Mouse (Mus musculus) neural tube, embryonic 12.5 days (tissue): ENCODE measurements around the gene Rpsa. TPM values are rescaled to one million over a fixed set of nuclear protein-coding genes. Genes with fewer than 3 reads are reported as not detected.
A peak's percentile ranks its signal among the peaks of the same experiment; 100 is the strongest.

Experiments used
- ATAC-seq: fragments of 200-750 bp; cut with Nextera tagmentation; 2 replicates; pipeline ENCODE4 v1.8.0; 2017; ENCODE audit warnings: low read depth, mild to moderate bottlenecking, moderate TSS enrichment, moderate library complexity; ENCODE audit not compliant: low FRiP score
- H3K27ac ChIP-seq: fragments of 300-500 bp; sonication (generic); 2 replicates; pipeline ENCODE4 v1.5.1; 2016
- H3K27me3 ChIP-seq: fragments of 300-500 bp; sonication (generic); replicated peaks from 2 replicates; pipeline ENCODE4 v1.6.1; 2016; ENCODE audit warnings: mild to moderate bottlenecking
- H3K36me3 ChIP-seq: fragments of 300-500 bp; sonication (generic); 2 replicates; pipeline ENCODE4 v1.6.1; 2016; ENCODE audit warnings: mild to moderate bottlenecking
- H3K4me1 ChIP-seq: fragments of 300-500 bp; sonication (generic); 2 replicates; pipeline ENCODE4 v1.6.1; 2016
- H3K4me2 ChIP-seq: fragments of 300-500 bp; sonication (generic); replicated peaks from 2 replicates; pipeline ENCODE4 v1.6.1; 2016; ENCODE audit warnings: mild to moderate bottlenecking
- H3K4me3 ChIP-seq: fragments of 300-500 bp; sonication (generic); 2 replicates; pipeline ENCODE4 v1.5.1; 2016
- H3K9ac ChIP-seq: fragments of 300-500 bp; sonication (generic); 2 replicates; pipeline ENCODE4 v1.6.1; 2016; ENCODE audit warnings: mild to moderate bottlenecking
- H3K9me3 ChIP-seq: fragments of 300-500 bp; sonication (generic); 2 replicates; pipeline ENCODE4 v1.6.1; 2016; ENCODE audit warnings: mild to moderate bottlenecking
- WGBS: fragments of 180-500 bp; shearing (Covaris S2); methylation state at CpG from one replicate; pipeline ENCODE4 v1.1.7; 2016; 5-methylcytosine and 5-hydroxymethylcytosine counted together
- polyA plus RNA-seq: library from polyadenylated mRNA; unstranded; fragments of >200 nt; fragmentation: Nextera tagmentation; extraction: Ambion mirVana; gene quantifications from 2 replicates; pipeline ENCODE4 v1.2.1, GENCODE M21; 2016

Rpsa gene
- 867 and 933 TPM in 2 replicates for polyA plus RNA-seq

DNA sequence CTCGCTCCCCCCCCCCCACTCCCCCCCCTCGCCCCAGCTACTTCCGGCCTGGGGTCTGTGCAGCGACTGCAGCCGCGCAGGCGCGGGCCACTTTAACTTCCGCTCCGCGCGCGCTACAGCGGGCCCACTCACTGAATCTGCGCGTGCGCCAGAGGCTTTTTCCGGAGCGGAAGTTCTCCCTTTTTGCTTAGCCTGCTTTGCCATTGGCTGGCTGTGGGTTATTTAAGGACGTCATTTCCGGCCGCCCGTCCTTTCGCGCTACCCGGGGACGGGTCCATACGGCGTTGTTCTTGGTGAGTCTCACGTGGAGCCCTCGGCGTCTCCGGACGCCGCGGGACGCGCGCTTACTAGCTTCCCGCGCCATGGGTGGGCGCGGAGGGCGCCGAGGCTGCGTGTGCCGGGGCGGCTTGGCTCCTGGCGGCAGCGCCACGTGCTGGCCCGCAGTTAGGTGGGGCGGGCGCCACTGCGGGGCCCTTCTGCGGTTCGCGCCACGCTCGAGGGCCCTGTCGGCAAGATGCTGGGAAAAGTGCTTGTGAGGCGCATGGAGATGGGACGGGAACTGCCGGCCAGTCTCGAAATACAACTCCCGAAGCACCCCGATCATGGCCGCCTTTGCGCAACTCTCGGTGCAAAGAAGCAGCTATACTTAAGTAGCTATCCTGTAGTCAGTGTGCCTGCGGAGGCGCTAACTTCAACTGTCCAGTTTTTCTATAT is at the start of gene Rpsa:
Rpsa (plus strand) TSS at position 152 of the 714 bp plus-strand sequence.
- Histone ChIP-seq H3K4me2 (peak within 1 kb of the TSS; percentile 77), H3K4me1 (peaks cover 14% of the 10 kb centered on the region), H3K9me3 (no peaks in the 10 kb centered on the region), H3K9ac (peak within 1 kb of the TSS; percentile 98), H3K36me3 (peaks cover 54% of the 10 kb centered on the region), H3K27ac (peak within 1 kb of the TSS; percentile 76; the same call in 1 of the 2 replicates), H3K4me3 (peak within 1 kb of the TSS; percentile 100), H3K27me3 (no peaks in the 10 kb centered on the region)
- under 1% methylated on average over 70 of the region's 72 CpGs for WGBS
- ATAC-seq: peak; percentile 95

DNA sequence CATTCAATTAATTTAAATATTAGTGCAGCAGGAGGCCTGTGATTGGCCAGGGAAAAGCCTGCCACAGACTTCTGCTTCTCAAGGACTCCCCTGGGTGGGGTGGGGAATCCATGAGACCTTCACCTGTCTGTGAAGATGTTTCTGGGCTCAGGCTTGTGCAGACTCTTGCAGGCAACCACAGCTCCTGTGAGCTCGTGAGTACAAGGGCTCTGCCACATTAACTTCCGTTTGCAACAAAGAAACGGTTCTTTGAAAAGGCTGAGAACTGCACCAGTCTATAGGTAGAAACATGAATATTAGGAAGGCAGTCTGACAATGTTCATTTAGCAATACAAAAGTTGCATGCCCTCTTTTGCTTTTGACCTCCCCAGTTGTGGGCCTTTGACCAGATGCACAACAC is 49.2 kb upstream of the Rpsa start:
- ATAC-seq: no peak
- 79% methylated on average over 3 of the region's 3 CpGs for WGBS
- H3K9ac ChIP-seq: no peak overlapping the region

DNA sequence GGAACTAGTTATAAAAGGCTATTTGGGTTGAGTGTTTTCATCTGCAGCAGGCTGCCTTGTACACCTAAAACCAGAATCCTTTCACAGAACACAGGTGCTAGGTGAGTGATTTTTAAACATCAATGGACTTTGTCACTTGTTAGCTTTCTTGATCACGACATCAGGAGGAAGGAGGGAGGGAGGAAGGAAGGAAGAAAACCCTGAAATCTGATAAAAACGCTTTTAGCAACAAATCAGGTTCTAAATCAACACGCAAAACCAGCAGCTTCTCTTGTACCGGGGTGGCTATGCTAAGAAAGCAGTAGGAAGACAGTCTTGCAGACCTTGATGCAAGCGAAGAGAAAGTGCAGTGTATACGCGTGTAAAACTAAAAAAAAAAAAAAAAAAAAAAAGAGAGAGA is 47.6 kb upstream of the Rpsa start:
- Histone ChIP-seq H3K4me3 (no peak overlapping the region), H3K4me1 (no peaks in the 10 kb centered on the region)
- no peak for ATAC-seq

More for the DNA sequence above, 49.2 kb upstream of the Rpsa start:
- no peaks in the 10 kb centered on the region for H3K4me1 ChIP-seq
- H3K27me3 ChIP-seq: no peaks in the 10 kb centered on the region
- no peak overlapping the region for H3K4me3 ChIP-seq
- H3K27ac ChIP-seq: no peak overlapping the region
- no peaks in the 10 kb centered on the region for H3K36me3 ChIP-seq
- H3K9me3 ChIP-seq: no peaks in the 10 kb centered on the region
- H3K4me2 ChIP-seq: no peak overlapping the region

DNA sequence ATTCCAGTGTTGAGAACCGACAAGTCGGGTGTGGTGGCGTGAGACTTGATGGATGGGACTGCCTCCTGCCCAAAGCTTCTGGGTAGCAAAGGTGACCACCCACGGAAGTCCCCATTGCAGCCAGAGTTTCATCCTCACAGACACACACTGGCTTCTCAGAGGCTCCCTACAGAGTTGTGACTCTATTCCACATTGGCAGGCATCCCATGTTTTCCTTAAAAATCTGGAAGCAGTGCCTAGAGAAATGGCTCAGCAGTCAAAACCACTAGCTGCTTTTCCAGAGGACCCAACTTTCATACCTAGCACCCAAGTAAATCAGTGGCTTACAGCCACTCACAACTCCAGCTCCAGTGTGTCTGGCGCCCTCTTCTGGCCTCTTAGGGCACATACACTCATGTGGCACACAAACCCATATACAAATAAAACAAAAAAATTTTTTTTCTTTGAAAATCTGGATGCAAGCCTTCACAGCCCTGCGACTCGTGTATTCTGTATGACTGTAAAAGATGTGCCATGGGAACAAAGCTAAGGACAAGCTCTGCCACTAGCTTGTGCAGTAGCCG is 46.9 kb upstream of the Rpsa start:
- Histone ChIP-seq H3K4me2 (no peak overlapping the region), H3K9me3 (no peaks in the 10 kb centered on the region), H3K4me3 (no peak overlapping the region), H3K36me3 (no peaks in the 10 kb centered on the region), H3K27ac (no peak overlapping the region), H3K9ac (no peak overlapping the region), H3K4me1 (no peaks in the 10 kb centered on the region), H3K27me3 (no peaks in the 10 kb centered on the region)
- no peak for ATAC-seq
- 78% methylated on average over 8 of the region's 8 CpGs for WGBS

More for the DNA sequence above, 47.6 kb upstream of the Rpsa start:
- no peaks in the 10 kb centered on the region for H3K36me3 ChIP-seq
- H3K4me2 ChIP-seq: no peak overlapping the region
- no peaks in the 10 kb centered on the region for H3K27me3 ChIP-seq
- H3K9me3 ChIP-seq: no peaks in the 10 kb centered on the region
- 83% methylated on average over 7 of the region's 7 CpGs for WGBS
- H3K27ac ChIP-seq: no peak overlapping the region
- H3K9ac ChIP-seq: no peak overlapping the region

DNA sequence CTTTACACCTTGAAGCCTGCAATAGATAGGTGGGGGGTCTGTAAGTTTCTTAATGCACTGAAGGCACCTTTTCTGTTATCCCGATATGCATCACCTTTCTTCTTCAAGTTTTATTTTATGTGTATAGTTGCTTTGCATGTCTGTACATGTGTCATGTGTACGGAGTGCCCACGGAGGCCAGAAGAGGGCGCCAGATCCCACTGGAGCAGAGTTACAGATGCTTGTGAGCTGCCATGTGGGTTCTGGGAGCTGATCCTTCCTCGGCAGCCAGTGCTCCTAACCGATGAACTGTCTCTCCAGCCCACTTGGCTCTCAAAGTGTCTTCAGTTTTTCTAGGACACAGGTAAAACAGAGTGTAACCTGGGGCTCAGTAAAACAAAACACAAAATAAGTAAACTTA is 46.2 kb upstream of the Rpsa start:
- WGBS: 81% methylated on average over 6 of the region's 6 CpGs
- Histone ChIP-seq H3K27ac (no peak overlapping the region), H3K9ac (no peak overlapping the region), H3K36me3 (no peaks in the 10 kb centered on the region), H3K9me3 (no peaks in the 10 kb centered on the region), H3K27me3 (no peaks in the 10 kb centered on the region), H3K4me3 (no peak overlapping the region), H3K4me2 (no peak overlapping the region), H3K4me1 (no peaks in the 10 kb centered on the region)
- ATAC-seq: no peak

DNA sequence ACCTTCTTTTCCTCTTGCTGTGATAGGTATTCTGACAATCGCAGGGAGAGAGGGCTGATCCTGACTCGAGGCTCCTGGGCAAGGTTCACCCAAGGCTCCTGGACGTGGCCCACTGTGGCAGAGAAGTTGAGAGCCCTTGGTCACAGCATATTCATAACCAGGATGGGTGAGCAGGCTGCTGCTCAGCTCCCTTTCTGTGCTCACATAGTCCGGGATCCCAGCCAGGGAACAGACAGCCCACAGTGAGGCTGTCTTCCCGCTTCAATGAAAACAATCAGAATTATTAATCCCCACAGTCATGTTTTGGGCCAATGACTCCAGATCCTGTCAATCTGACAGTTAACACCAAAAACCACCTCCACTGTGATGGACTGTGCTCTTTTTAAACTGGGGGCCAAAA is 45.5 kb upstream of the Rpsa start:
- no peak overlapping the region for H3K27ac ChIP-seq
- WGBS: 87% methylated on average over 5 of the region's 5 CpGs
- ATAC-seq: no peak
- no peaks in the 10 kb centered on the region for H3K9me3 ChIP-seq
- no peaks in the 10 kb centered on the region for H3K4me1 ChIP-seq
- no peak overlapping the region for H3K9ac ChIP-seq
- no peaks in the 10 kb centered on the region for H3K36me3 ChIP-seq
- no peak overlapping the region for H3K4me2 ChIP-seq
- no peak overlapping the region for H3K4me3 ChIP-seq
- no peaks in the 10 kb centered on the region for H3K27me3 ChIP-seq

DNA sequence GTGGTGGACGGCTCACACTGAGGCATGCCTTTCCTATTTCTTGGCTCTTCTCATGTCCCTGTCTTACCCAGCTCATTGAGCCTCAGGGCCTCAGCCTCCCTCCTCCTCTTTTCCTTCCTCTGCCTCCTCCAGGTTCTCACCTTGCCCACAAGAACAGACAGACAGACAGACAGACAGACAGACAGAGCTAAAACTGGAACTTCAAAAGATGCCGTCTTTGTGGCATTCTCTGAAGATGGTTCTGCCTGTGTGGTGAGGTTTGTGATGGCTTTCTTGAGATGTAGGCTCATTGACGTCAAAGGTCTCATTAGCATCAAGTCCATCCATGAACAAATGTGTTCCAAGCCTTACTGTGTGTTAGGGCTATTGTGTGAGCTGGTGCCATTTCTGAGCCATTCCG is 44.8 kb upstream of the Rpsa start:
- no peak for ATAC-seq
- Histone ChIP-seq H3K36me3 (no peaks in the 10 kb centered on the region), H3K9ac (no peak overlapping the region), H3K4me2 (no peak overlapping the region), H3K9me3 (no peaks in the 10 kb centered on the region), H3K27me3 (no peaks in the 10 kb centered on the region), H3K4me1 (no peaks in the 10 kb centered on the region), H3K27ac (no peak overlapping the region), H3K4me3 (no peak overlapping the region)
- 64% methylated on average over 4 of the region's 4 CpGs for WGBS

DNA sequence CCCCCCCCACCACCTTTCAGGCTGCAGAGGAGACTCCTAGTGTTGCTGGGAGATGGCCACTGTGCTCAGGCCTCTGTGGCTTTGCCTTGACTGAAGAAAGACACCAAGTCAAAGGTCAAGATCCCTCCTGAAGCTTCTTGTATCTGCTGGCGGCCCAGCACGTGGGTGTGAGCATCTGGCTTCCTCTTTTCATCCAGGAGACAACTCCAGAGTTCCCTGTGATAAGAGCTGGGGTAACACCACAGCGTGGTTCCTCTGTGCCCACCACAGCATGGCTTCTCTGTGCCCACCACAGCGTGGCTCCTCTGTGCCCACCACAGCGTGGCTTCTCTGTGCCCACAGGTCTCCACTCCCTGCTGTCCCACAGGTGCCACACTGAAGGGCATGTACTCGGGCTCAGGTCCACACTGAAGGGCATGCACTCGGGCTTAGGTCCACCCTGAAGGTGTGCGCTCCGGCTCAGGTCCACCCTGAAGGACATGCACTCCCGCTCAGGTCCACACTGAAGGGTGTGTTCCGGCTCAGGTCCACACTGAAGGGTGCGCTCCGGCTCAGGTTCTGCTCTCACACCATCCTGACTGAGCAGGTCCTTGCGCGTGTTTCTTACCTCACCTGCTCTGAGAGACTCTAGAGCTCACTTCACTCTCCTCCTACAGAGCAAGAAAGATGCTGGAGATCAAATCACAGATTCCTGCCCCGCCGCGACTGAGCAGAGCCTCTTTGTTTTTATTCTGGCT is 44.2 kb upstream of the Rpsa start:
- Histone ChIP-seq H3K4me3 (no peak overlapping the region), H3K27ac (no peak overlapping the region), H3K36me3 (no peaks in the 10 kb centered on the region), H3K9me3 (no peaks in the 10 kb centered on the region), H3K4me2 (no peak overlapping the region), H3K4me1 (no peaks in the 10 kb centered on the region), H3K27me3 (no peaks in the 10 kb centered on the region), H3K9ac (no peak overlapping the region)
- no peak for ATAC-seq
- WGBS: 84% methylated on average over 18 of the region's 18 CpGs

DNA sequence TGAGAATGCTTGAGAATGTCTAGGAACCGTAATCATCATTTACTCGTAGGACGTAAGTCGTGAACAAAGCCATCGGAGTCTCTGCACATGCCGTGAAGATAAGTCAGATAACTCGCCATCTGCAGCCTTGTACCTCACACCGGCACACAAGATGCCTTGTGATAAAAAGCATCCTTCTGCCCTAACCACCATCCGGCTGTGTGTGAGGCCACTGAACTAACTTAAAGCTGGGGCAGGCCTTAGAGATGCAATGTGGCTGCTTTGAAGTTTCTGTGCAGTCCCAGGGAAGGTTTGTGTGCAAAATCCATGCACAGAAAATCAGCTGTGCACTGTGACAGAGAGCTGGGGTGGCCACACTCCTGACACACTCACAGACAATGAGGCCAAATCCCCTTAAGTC is 43.1 kb upstream of the Rpsa start:
- no peaks in the 10 kb centered on the region for H3K27me3 ChIP-seq
- H3K4me2 ChIP-seq: no peak overlapping the region
- H3K4me1 ChIP-seq: no peaks in the 10 kb centered on the region
- ATAC-seq: no peak
- 93% methylated on average over 9 of the region's 9 CpGs for WGBS
- no peak overlapping the region for H3K27ac ChIP-seq
- no peak overlapping the region for H3K4me3 ChIP-seq
- H3K9ac ChIP-seq: no peak overlapping the region
- H3K36me3 ChIP-seq: no peaks in the 10 kb centered on the region
- no peaks in the 10 kb centered on the region for H3K9me3 ChIP-seq

DNA sequence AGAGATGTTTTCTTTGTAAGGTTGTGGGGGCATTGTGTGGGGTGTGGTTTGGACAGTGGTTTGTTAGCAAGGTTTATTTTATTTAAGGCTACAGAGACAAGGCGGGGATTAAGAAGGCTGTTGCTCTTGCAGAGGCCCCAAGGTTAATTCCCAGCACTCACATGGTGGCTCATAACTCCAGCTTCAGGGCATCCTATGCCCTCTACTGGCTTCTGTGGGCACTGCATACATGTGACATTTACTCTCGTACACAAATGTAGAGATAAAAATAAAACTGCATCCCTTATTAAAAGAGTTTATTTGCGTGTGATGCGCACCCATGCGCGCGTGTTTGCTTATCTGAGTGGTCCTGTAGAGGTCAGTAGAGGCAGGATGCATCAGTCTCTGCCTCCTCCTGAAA is 38.4 kb upstream of the Rpsa start:
- Histone ChIP-seq H3K4me3 (no peak overlapping the region), H3K9ac (no peak overlapping the region), H3K4me1 (no peaks in the 10 kb centered on the region), H3K27ac (no peak overlapping the region), H3K4me2 (no peak overlapping the region), H3K27me3 (no peaks in the 10 kb centered on the region), H3K36me3 (no peaks in the 10 kb centered on the region), H3K9me3 (no peaks in the 10 kb centered on the region)
- 87% methylated on average over 7 of the region's 7 CpGs for WGBS
- no peak for ATAC-seq

DNA sequence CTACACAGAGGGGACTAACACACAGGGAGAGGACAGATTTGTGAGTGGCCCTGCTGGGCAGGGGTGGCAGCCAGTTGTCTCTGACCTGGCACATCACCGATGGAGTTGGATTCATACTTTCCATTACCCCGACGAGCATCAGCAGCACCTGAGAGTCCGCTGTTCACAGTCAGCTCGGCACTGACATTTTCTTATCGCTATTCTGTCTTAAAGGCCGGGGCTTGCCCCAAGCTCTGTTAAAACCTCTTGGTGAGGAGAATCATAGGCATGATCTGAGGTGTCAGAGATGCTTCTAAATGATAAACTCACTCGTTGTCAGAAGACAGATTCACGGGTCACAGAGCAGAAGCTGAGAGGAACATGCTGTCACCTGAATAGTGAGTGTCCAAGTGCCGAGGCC is 36.4 kb upstream of the Rpsa start:
- Histone ChIP-seq H3K9me3 (no peaks in the 10 kb centered on the region), H3K27me3 (no peaks in the 10 kb centered on the region), H3K4me1 (no peaks in the 10 kb centered on the region), H3K36me3 (no peaks in the 10 kb centered on the region), H3K9ac (no peak overlapping the region), H3K4me2 (no peak overlapping the region), H3K27ac (no peak overlapping the region), H3K4me3 (no peak overlapping the region)
- ATAC-seq: no peak
- 88% methylated on average over 10 of the region's 10 CpGs for WGBS

DNA sequence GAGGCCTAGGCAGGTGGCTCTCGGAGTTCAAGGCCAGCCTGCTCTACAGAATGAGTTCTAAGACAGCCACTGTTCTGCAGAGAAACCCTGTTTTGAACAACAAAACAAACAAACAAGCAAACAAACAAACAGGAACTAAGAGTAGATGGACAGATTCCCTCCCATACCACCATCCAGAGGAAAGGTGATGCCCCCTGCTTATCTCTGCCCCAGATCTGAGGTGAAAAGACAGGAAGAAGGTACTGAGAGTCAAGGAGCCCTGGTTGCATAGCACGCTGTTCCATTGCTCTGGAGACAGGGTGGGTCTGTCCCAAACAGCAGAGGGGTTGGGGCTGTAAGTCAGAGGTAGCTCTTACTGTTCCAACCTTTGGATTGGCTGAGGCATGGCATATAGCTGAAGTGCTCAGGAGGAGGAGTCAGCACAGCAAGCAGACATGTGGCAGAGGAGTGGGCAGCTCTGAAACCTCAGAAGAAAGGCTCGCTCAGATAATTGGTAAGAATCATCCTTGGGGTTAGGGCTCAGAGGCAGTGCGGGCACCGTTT is 35.7 kb upstream of the Rpsa start, which contains the start of gene Ccr8:
Ccr8 (plus strand) TSS at position 419 of the 543 bp plus-strand sequence.
- 78% methylated on average over 5 of the region's 5 CpGs for WGBS
- no peaks in the 10 kb centered on the region for H3K27me3 ChIP-seq
- no peak within 1 kb of the TSS for H3K4me2 ChIP-seq
- H3K4me3 ChIP-seq: no peak within 1 kb of the TSS
- no peak within 1 kb of the TSS for H3K27ac ChIP-seq
- no peak for ATAC-seq
- H3K9ac ChIP-seq: no peak within 1 kb of the TSS
- H3K4me1 ChIP-seq: no peaks in the 10 kb centered on the region
- H3K36me3 ChIP-seq: no peaks in the 10 kb centered on the region
- H3K9me3 ChIP-seq: no peaks in the 10 kb centered on the region
